Mouse (Mus musculus) bone marrow, adult 2 months (tissue): ENCODE measurements around the gene Relt. TPM values are rescaled to one million over a fixed set of nuclear protein-coding genes. Genes with fewer than 3 reads are reported as not detected.

Source experiments
- H3K27ac ChIP-seq: fragments of 200-500 bp; 2 replicates; pipeline ENCODE4 v1.5.1; 2012; ENCODE audit warnings: low read depth, mild to moderate bottlenecking, control low read depth, inconsistent platforms, low read length; ENCODE audit not compliant: control insufficient read depth, poor library complexity, insufficient read depth
- H3K4me1 ChIP-seq: fragments of 200-500 bp; 2 replicates; pipeline ENCODE4 v1.6.1; 2011; ENCODE audit warnings: low read length; ENCODE audit not compliant: control insufficient read depth, insufficient read depth
- H3K4me3 ChIP-seq: fragments of 200-500 bp; replicated peaks from 2 replicates; pipeline ENCODE3; 2011; ENCODE audit warnings: mild to moderate bottlenecking, low read depth, low read length, control low read depth; ENCODE audit not compliant: control insufficient read depth
- CTCF ChIP-seq: fragments of 200-500 bp; IDR thresholded peaks from 2 replicates; pipeline ENCODE4 v1.5.1; 2011; ENCODE audit warnings: low read length, control low read depth; ENCODE audit not compliant: control insufficient read depth, insufficient read depth
- POLR2A ChIP-seq: fragments of 200-500 bp; IDR thresholded peaks from 2 replicates; pipeline ENCODE4 v1.6.1; 2011; ENCODE audit warnings: low read depth, mild to moderate bottlenecking, control low read depth, low read length, borderline replicate concordance; ENCODE audit not compliant: control insufficient read depth
- WGBS: fragments of 180-500 bp; shearing (Covaris S2); methylation state at CpG from one replicate; pipeline ENCODE4 v1.1.7; 2018; 5-methylcytosine and 5-hydroxymethylcytosine counted together
- polyA plus RNA-seq: library from polyadenylated mRNA; stranded (reverse); fragments of >200 nt; gene quantifications from 2 replicates; pipeline ENCODE4 v1.2.4, GENCODE M21; 2011; ENCODE audit warnings: low replicate concordance; ENCODE audit not compliant: missing spikeins, insufficient read depth, insufficient read length

Relt gene
- polyA plus RNA-seq, 1 experiment = 46.1 TPM

- WGBS = 88% methylated on average over 10 of the region's 10 CpGs
- no peak overlapping the region for H3K4me3 ChIP-seq
- TF ChIP-seq POLR2A = no peak
- TF ChIP-seq CTCF = no peak
- no peaks in the 10 kb centered on the region; the same call in 1 of the 2 replicates for H3K4me1 ChIP-seq
- H3K27ac ChIP-seq = no peak overlapping the region
Observed at GRCm38 (mm10) chr7:100836657-100837056, 26.6 kb downstream of the Relt start.

GRCm38 (mm10) chr7:100835711-100836110 is 27.5 kb downstream of the Relt start:
- Histone ChIP-seq H3K27ac (no peak overlapping the region), H3K4me1 (no peaks in the 10 kb centered on the region; the same call in 1 of the 2 replicates), H3K4me3 (no peak overlapping the region)
- TF ChIP-seq POLR2A = no peak
- TF ChIP-seq CTCF = no peak
- WGBS = 89% methylated on average over 6 of the region's 6 CpGs

- H3K4me3 ChIP-seq = no peak overlapping the region
- 85% methylated on average over 7 of the region's 7 CpGs for WGBS
- no peaks in the 10 kb centered on the region; the same call in 1 of the 2 replicates for H3K4me1 ChIP-seq
Observed at GRCm38 (mm10) chr7:100835168-100835567, 28.1 kb downstream of the Relt start.

GRCm38 (mm10) chr7:100833859-100834258 is 29.4 kb downstream of the Relt start:
- no peak overlapping the region for H3K4me3 ChIP-seq
- TF ChIP-seq POLR2A = no peak
- no peak for TF ChIP-seq CTCF
- H3K27ac ChIP-seq = no peak overlapping the region
- H3K4me1 ChIP-seq = no peaks in the 10 kb centered on the region; the same call in 1 of the 2 replicates
- 74% methylated on average over 1 of the region's 1 CpGs for WGBS

More at GRCm38 (mm10) chr7:100835168-100835567, 28.1 kb downstream of the Relt start:
- no peak for TF ChIP-seq POLR2A
- no peak overlapping the region for H3K27ac ChIP-seq

- TF ChIP-seq CTCF (no peak), POLR2A (no peak)
- Histone ChIP-seq H3K27ac (no peak overlapping the region), H3K4me1 (no peaks in the 10 kb centered on the region; the same call in 1 of the 2 replicates), H3K4me3 (no peak overlapping the region)
- WGBS = 79% methylated on average over 2 of the region's 2 CpGs
Observed at GRCm38 (mm10) chr7:100828549-100828948, 34.7 kb downstream of the Relt start.

- H3K4me3 ChIP-seq = no peak overlapping the region
- 82% methylated on average over 3 of the region's 3 CpGs for WGBS
- H3K4me1 ChIP-seq = no peaks in the 10 kb centered on the region; the same call in 1 of the 2 replicates
- TF ChIP-seq CTCF (no peak), POLR2A (no peak)
- no peak overlapping the region for H3K27ac ChIP-seq
Observed at GRCm38 (mm10) chr7:100824661-100825060, 38.6 kb downstream of the Relt start.

- no peaks in the 10 kb centered on the region; the same call in 1 of the 2 replicates for H3K4me1 ChIP-seq
- 68% methylated on average over 4 of the region's 4 CpGs for WGBS
- H3K4me3 ChIP-seq = no peak overlapping the region
- H3K27ac ChIP-seq = no peak overlapping the region
- TF ChIP-seq POLR2A = no peak
- TF ChIP-seq CTCF = peak; percentile 33; the same call in 1 of the 2 replicates
Observed at GRCm38 (mm10) chr7:100818401-100819064, 44.7 kb downstream of the Relt start.

- Histone ChIP-seq H3K4me1 (no peaks in the 10 kb centered on the region; the same call in 1 of the 2 replicates), H3K27ac (no peak overlapping the region), H3K4me3 (no peak overlapping the region)
- TF ChIP-seq POLR2A (no peak), CTCF (no peak)
- 58% methylated on average over 2 of the region's 2 CpGs for WGBS
Observed at GRCm38 (mm10) chr7:100817442-100817760, 45.8 kb downstream of the Relt start.

GRCm38 (mm10) chr7:100816759-100817441 is 46.3 kb downstream of the Relt start:
- TF ChIP-seq POLR2A = no peak
- no peak for TF ChIP-seq CTCF
- H3K27ac ChIP-seq = no peak overlapping the region
- H3K4me3 ChIP-seq = no peak overlapping the region
- 71% methylated on average over 6 of the region's 6 CpGs for WGBS
- no peaks in the 10 kb centered on the region; the same call in 1 of the 2 replicates for H3K4me1 ChIP-seq
